Mouse (Mus musculus) CH12.LX (cell line): ENCODE measurements around the gene Slc17a8.
"Not testable (repeated sequence)": the region's sequence is repeated elsewhere in the genome, so short reads cannot be mapped to it uniquely, and the experiment has no call there.

Experiments used
- CHD2 ChIP-seq: IDR thresholded peaks from 2 replicates; pipeline ENCODE4 v1.6.1; 2011; ENCODE audit warnings: low read length, improper control_type of control experiment
- CTCF ChIP-seq, 2 experiments: IDR thresholded peaks in 1 of 2; conservative IDR thresholded peaks in 1 of 2; 2 replicates each; pipeline ENCODE4 v1.5.1; 2011 to 2012; ENCODE audit warnings: low read depth in 2 of 2, low read length in 2 of 2, improper control_type of control experiment in 1 of 2, inconsistent platforms in 1 of 2, mild to moderate bottlenecking in 1 of 2, moderate library complexity in 1 of 2
- MAX ChIP-seq: IDR thresholded peaks from 2 replicates; pipeline ENCODE4 v1.6.1; 2011; ENCODE audit warnings: low read length, improper control_type of control experiment
- POLR2A ChIP-seq: IDR thresholded peaks from 2 replicates; pipeline ENCODE4 v1.6.1; 2011; ENCODE audit warnings: low read depth, mild to moderate bottlenecking, improper control_type of control experiment, low read length
- TCF12 ChIP-seq: IDR thresholded peaks from 2 replicates; pipeline ENCODE4 v1.6.1; 2014; ENCODE audit warnings: low read depth, mild to moderate bottlenecking, inconsistent platforms, low read length, improper control_type of control experiment

DNA sequence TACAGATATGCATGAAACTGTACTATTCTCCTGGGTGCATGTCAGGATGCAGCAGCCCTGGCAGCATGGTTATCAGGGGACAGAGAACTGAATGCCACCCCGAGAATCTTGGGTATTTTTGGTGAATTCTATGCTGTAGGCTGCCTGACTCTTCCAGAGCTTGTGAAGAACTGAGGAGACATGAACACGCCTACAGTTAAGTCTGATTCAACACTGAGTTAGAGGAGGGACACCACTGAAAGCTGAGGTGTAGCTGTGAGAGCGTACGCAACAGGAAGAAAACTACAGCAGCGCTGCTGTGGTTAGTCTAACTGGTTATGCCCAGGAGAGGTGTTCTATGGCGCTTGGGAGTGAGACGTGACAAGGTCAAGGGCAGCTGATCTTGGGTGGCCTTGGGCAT, 67.2 kb downstream of the Slc17a8 start:
- TF ChIP-seq POLR2A; TCF12; MAX; CTCF (conservative IDR thresholded peaks at IDR 0.05 in 1 of 2, IDR thresholded peaks at IDR 0.05 in 1 of 2; ENCODE audit: low read depth in 2 of 2, low read length in 2 of 2); CHD2: not testable (repeated sequence)
